Mouse (Mus musculus): ENCODE measurements around the gene Rph3al.

The Rph3al gene

DNA sequence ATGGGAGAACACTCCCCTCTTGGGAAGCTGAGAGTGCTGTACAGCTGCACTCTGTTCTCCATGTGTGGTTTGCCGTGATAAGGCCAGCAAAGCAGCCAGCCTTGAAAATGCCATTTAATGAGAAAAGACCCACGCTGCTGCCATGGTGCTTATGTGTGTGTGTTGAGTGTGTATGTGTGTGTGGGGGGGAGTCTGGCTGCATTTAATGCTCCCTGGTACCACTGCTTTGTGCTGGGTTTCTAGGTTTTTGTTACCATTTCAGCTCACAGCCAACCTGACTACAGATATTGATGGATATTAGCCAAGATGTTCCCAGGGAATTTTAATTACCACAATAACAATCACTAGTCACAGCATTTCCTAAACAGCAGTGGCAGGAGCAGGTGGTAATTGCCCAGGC, 79.3 kb downstream of the Rph3al start:
- no peak for DNase-seq

DNA sequence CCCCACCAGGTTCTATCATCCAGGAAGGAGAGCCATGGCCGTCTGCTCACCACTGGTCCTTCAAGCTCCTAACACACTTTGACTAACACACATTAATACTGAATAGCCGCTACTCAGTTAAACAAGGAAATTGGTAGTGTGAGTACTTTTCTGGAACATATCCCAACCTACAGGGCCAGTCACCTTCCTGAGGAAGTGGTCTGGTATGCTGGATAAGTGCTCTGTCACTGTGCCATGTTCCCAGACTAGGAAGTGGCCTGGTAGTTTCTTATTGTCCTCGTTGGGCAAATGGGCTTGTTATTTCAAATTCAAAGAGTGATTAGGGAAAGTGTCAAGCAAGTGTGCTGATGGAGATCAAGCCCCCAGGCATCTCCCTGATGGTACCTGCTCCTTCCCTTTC, 80.4 kb downstream of the Rph3al start:
- DNase-seq = peak; percentile 72

DNA sequence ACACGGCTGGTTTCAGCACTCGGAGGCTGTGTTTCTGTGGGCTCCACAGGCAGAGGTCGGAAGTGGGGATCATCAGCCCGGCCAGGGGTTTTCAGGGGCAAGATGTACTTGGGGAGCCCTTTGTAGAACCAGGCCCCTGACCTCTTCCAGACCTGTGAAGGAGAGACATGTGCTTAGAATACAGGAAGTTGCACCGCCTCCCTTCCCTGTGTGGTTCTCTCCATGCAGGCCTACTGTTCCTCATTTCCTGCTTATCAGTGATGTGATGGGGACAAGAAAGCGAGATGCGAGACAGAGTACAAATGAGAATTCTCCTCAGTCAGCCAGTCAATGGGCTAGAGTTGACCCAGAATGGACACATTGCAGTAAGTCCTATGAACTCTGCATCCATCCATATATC, 83.9 kb downstream of the Rph3al start:
- DNase-seq = no peak

DNA sequence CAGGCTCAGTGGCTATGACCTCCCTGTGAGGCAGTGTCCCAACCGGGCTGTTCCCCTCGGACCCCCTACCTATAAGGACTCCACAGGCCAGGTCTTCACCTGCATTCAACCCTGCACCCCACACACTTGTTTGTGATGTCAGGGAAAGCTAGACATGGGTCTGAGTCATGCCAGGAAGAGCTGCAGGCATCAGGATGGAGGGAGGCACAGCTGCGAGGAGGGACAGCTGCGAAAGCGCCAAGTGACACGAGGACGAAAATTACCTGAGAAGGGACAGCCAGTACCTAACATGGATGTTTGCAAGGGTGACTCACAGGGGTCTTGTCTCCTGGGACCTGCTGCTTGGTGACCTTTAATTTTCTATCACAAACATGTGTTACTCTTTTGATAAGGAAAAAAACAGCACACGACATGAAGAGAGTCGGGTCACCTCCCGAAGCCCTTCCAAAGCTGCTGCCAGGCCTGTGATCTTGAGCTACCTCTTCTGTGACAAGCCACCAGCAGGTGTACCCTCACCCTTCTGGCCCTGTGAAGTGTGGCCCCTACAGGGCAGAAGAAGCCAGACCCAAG, 85.1 kb downstream of the Rph3al start:
- DNase-seq = no peak

DNA sequence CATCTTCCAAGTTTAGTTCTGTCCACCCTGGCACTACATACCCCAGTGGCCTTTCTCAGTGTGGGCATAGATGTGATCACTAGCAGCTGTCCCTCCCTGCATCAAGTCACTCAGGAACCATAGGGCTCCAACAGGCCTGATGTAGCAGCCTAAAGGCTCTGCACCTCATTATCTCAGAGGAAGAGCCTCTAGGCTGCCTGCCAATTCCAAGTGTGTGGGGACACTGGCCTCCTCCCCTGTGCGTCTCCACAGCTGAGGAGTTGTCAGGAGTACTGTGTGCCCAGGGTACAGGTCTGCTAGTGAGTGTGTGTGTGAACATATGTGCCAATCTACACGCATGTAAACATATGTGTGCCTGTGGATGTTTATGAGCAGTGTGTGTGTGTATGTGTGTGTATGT, 85.7 kb downstream of the Rph3al start:
- DNase-seq = peak; percentile 35

DNA sequence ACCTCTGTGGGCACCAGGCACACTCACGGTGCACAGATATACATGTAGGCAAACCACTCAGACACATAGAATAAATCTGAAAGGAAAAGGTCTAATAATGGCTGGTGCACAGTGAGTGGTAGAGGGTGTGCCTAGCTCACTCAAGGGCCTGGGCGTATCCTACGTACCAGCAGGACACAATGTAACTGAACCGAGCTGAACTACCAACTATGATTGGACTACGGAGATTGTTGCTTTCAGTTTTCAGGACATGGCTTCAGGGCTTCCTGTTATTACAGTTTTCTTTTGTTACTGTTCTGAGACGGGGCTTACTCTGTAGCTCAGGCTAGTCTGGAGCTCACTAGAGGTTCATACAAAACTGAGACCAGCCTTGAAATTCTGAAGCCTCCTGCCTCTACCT, 88.7 kb downstream of the Rph3al start:
- DNase-seq = no peak

DNA sequence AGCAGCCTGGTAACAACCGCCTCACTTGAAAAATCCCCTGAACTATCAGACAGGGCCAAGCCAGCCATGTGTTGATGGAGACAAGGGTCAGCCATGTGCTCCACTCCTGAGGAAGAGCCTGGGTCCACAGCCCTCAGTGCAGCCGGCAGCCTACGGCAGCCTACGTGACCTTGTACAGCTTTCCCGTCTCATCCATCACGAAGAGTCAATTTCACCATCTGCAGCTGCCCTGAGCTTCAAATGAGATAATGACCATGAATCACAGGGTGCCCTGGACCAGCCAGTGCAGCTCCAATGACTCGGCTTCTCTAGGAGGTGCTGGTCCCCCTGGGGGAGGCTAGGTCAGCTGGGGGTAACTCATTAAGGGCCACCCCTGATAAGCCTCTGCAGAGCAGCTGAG, 91.6 kb downstream of the Rph3al start:
- no peak for DNase-seq

DNA sequence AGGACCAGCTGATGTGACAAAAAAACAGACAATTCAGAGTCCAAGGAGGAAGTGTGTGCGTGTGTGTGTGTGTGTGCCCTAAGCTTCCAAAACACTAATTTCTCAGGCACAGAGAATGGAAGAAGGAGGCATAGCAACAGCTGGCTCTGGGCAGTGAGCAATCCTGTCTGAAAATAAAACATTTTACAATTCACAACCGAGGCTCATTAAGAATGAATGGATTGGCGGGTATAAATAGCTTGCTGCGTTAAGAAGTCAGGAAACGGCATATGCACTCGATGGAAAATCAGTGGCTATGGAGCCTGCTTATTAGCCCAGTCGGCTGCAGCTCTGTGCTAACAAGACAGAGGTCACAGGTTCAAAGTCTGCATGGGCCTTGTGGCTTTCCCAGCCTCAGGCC, 92.6 kb downstream of the Rph3al start:
- DNase-seq = no peak

DNA sequence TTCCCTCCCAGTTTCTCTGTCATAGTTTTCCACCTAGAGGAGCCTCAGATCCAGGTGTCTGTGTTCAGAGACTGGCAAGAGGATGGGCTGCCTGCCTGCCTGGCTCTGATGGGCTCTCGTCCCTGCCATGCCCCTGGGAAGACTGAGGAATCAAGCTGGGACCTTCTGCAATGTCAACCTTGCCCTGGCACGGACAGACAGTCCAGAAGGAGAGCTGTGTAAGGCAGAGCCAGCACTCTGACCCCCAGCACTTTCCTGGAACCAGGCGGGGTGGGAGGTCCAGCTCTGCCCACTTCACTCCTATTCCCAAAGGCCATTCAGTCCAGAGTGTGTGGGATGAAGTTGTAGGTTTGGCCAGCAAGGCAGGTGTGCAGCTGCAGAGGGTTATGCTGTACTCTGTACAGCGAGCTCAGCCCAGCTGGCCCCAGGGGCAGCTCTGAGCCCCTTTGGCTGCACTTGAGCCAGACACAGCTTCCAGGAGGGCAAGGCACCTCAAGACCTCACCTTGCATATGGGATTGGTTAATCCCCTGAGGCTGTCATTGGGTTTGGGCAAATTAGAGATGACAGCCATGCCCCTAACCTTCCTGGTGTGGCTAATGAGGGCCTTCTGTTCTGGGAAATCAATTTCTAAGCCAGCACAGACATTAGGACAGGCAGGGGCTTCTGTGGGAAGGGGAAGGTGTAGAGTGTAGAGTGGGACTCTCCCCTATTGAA, 95.2 kb downstream of the Rph3al start:
- no peak for DNase-seq

DNA sequence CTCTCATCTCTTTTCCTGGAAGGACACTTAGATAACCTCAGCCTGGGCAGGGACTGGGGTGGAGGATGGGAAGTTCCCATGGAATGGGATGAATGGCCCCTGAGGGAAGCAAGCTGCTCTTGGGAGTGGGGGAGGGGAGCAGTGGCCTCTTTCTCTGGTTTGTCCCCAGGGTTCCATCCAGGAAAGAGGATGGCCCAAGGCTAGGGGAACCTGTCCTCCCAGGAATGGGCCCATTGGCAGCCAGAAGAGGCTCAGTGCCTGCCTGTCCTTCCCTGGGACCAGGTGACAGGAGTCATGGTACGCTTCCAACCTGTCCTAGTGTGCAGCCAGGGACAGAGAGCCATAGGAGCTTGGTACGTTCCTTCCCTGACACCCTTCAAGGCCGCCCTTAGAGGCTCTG, 96.7 kb downstream of the Rph3al start:
- DNase-seq = no peak

DNA sequence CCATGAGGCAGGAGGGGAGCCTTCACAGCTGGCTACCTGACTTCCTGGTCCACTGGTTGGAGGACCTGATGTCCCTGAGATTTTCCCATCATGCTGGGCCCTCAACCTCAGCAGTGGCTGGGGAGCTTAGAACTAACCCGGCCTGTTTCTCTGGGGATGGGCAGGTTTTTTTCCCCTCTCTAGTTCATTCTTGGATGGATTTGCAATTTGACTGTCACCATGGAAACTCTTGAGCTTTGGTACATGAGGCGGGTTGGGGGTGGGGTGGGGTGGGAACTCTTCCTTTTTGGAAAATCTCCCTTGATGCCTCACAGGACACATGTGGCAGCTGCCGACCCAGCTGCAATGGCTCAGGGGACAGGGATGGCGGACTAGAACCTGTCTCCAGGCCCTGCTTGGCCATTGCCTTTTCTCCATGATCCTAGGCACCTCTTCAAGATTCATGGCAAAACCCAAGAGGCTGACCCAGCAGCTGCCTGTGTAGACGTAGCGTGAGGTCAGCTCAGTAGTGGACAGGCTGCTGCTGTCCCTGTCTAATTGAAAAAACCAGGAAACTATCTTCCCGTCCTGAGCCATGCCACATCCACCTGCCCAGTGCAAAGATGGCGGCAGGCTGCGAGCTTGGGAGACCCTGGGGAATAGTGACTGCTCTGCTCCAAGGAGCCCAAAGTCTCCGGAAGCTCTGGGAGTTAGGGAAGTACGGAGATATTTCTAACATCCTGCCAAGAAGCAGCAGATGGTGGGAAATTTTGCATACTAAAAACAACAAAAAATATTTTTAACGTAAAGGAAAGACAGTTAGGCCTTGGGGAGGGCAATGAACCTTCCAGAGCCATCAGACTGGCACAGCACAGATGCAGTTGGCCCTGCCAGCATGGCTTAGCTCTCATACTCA, 98.4 kb downstream of the Rph3al start:
- DNase-seq = no peak

DNA sequence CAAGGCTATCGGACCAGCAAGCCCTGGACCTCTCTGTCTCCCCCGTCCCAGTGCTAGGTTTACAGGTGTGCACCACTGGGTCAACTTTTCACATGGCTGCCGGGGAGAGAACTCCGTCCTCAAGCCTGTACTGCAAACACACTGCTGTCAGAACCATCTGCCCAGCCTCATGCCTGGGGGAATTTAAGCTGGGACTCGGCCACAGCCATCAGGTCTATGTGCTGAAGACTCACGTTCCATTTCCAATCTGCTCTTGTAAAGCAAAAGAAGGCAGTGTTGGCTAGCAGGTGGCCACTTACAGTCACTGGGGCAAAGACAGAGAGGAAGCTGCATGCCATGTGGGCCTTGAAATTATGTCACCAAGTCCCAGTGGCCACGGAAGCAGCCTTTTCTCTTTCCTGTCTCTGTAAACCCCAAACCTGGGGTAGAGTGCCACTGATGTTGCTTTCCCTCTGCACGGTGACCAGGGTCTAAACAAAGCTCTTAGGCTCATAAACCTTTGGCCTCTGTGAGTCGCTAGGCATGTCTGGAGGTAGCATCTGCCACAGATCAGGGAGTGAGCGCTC, 99.3 kb downstream of the Rph3al start:
- DNase-seq = no peak

DNA sequence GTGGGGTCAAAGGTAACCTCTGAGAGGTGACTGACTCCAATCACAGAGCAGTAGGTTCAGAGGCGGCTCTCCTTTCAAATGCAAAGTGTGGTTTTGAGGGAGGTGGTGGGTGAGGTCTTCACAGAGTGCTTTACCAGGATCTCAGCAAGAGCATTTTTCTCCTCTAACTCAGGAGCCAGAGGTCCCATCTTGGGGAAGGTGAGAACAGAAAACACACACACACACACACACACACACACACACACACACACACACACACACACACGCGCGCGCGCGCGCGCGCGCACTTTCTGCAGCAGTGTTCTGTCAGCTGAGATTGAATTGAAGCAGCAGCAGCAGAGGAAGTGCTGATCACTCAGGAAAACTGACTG, 102.0 kb downstream of the Rph3al start:
- DNase-seq = no peak

DNA sequence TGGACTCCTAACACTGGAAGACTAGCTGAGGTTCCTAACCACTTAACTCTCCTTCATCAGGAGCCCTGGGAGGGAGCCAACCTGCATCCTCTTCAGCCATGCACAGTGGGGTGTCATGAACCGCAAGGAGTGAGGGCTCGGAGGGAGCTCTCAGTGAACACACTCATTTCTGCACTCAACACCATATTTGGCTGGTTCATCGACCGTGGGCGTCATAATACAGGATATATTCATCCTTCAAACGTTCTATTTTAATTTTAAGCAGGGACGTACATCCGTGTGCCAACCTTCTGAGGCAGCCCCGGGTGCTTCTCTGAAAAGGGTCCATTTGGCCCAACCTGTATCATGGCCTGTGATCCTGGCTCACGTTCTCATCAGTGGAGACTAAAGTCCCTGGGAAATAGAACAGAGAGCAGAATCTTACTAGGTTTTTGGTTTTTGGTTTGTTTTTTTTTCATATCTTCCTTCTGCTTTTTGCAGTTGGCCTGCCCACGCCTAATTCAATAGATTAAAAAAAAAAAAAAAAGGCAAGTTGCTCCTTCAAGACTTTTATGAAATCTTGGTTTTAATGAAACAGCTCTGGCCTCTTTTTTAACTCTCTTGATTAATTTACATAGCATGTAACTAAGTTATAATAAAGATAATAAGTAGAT, 102.5 kb downstream of the Rph3al start:
- DNase-seq = no peak

DNA sequence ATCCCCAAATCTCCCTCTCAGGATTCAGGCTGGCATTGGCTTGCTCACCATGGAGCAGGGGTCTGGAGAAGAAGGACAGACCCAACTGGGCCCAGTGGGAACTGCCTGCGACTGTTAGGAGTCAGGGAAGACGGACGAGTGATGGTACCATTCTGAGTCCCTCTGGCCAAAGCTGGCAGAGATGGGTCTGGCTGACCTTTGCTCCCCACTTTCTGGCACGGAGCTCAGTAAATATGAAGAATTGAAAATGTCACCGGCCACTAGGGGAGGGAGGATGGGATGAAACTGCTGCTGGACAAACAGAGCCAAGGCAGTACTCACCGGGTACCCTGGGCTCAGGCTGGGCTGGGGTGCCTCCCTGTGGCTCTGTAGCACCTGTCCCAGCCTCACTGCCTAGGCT, 105.1 kb downstream of the Rph3al start:
- DNase-seq = no peak

DNA sequence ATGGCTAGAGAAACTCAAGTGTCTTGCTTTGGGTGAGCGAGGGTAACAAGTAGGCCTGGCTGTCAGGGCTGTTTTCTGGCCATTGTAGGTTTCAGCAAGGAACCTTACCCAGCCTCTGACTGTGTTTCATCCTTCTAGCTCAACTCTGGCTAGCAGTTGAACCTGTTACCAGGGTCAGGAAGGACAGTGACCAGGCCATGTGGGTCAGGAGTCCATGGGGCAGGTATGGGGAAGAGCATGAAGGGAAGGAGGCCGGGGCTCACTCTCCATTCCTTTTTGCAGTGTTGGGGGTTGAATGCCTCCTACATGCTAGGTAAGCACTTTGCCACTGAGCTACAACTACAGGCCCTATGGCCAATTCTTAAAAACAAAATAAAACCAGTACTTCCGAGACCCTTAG, 107.8 kb downstream of the Rph3al start:
- DNase-seq = no peak

DNA sequence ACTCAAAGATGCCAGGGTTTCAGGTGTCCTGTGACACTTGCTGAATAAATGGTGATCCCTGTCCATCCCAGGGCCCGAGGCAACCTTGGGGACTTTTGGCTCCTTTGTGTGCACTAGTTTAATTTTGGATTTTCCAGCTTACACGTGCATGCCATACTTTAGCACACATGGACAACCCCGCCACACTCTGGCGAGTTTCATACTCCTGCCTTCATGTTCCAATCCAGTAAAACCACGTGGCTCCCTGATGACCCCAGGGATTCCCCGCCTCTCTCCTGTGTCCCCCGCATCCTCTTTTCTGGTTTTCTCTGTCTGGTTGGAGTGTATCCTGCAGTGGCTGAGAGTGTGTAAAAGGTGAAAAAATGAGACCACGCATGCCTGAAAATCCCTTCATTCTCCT, 110.8 kb downstream of the Rph3al start:
- DNase-seq = no peak

DNA sequence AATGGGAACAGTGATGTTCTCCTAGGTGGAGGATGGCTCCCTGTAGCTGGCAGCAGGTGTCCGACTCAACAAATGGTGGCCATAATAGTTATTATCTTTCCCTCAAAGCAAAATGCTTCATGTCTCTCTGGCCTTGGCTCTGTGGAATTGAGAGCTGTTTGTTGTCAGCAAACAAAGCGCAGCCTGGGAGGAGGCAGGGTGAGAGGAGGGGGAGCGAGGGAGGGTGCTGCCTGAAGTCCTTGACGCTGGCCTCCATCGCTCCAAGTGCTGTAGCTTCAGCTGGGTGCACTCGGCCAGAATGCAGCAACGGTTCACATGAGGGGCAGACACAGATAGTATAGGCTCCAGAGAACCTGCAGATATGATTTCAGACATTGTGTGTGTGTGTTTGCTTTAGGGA, 114.7 kb downstream of the Rph3al start:
- DNase-seq = no peak

DNA sequence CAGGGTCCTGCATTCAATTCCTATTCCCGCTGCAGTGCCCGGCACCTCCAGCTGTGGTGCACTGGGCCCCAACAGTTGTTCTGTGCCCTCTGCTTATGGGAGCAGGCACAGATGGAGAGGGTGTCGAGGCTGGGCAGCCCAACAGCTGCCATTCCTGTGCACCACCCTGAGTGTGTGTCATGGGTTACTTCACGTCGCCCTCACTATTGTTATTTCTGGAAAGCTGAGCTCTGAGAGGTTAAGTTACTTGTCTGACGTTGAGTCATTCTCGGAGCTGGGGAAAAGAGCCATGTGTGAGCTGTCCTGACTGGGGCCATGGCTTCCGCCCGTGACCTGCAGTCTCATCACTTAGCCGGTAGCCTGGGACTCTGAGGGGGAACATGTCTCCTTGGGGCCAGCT, 125.1 kb downstream of the Rph3al start:
- peak; percentile 39 for DNase-seq

DNA sequence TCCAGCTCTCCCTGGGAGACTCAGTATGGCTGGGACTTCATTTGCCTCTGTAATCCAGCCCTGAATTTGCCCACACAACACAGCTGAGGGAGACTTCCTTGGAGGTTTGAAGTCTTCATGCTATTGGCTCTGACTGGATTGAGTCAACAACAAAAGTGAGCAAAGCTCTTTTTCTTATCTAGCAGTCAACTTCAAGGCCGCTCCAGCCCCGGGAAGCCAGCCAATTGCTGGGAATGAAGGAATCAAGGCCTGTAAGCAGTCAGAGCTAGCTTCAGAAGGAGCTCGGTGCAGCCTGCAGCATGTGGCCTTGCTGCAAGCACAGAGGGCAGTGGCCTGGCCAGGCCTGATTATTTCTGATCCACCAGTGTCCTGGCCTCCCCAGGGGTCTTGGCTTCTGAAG, 126.3 kb downstream of the Rph3al start:
- peak; percentile 96 for DNase-seq

DNA sequence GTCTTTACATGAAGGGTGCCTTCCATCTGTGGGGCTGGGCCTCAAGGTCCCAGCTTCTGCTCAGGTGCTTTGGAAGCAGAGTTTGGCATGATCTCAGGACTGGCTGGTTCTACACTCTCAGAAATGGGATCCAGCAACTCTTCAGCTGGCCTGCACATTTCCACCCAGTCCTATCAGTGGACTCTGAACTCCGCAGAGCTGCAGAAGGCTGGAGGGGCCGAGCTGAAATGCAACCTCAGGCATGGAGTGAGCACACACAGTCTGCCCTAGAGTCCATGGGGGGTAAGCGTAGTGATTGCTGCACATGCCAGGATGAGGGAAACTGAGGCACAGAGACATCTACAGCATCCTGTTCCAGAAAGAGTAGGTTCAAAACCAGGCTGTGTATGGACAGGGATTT, 127.7 kb downstream of the Rph3al start:
- no peak for DNase-seq

DNA sequence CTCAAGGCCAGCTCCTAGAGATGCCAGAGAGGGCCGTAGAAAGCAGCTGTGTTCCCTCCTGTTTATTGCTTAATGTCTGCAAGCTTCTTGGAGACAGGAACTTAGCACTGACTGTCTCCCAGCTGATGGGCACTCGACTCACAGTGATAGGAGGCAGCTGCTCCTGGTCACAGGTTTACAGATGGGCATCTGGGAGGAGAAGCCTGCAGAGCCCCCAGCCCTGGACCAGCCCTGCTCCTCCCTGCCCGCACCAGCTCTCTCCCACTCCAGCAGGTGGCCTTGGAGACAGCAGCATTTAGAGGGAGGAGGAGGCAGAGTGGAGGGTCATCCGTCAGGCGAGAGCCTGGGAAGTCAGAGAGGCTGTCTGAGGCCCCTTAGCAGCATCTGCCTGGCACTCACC, 130.7 kb downstream of the Rph3al start:
- DNase-seq = peak; percentile 52

Measured in lung, postnatal 10 days (tissue).